Comparison of ENCODE assay signal across 8 mouse cellular contexts in genomic region chr12:99885282-99885901, GRCm38 (mm10). TPM values are rescaled to one million over a fixed set of nuclear protein-coding genes. Genes with fewer than 3 reads are reported as not detected.
DNase-seq lines count a peak whose midpoint lies in the region; ATAC-seq and TF ChIP-seq lines count a peak whose summit lies in the region.

No protein-coding gene starts in this region.

- 37% methylated on average over 8 of the region's 8 CpGs for WGBS in cerebellum, adult 2 months
- WGBS in forebrain, embryonic 14.5 days: 29% methylated on average over 8 of the region's 8 CpGs
- 56% methylated on average over 8 of the region's 8 CpGs for WGBS in liver, embryonic 16.5 days (ENCODE audit: insufficient replicate concordance)

- no peaks in the 10 kb centered on the region for H3K4me1 ChIP-seq in cerebellum, adult 2 months (ENCODE audit: control insufficient read depth, insufficient read depth, low read length)
- peaks cover 15% of the 10 kb centered on the region for H3K4me1 ChIP-seq in forebrain, embryonic 14.5 days (ENCODE audit: control insufficient read depth, insufficient read depth, low read length)
- H3K4me1 ChIP-seq in liver, embryonic 16.5 days (ENCODE audit: control insufficient read depth, low read depth, low read length): peaks cover 18% of the 10 kb centered on the region

- TF ChIP-seq POLR2A in cerebellum, adult 2 months (IDR thresholded peaks at IDR 0.05; ENCODE audit: borderline replicate concordance, insufficient read depth, low read length): no peak

- H3K4me3 ChIP-seq in cerebellum, adult 2 months (replicated peaks; ENCODE audit: insufficient read depth, low read depth, low read length): peak overlapping the region; percentile 78
- peak overlapping the region; percentile 71 for H3K4me3 ChIP-seq in forebrain, embryonic 14.5 days (ENCODE audit: low read depth, low read length)
- peak overlapping the region; percentile 82 for H3K4me3 ChIP-seq in liver, embryonic 16.5 days (ENCODE audit: low read depth, low read length)

- TF ChIP-seq CTCF in cerebellum, adult 2 months (IDR thresholded peaks at IDR 0.05; ENCODE audit: borderline replicate concordance, insufficient read depth, low read depth, low read length): no peak

- H3K4me2 ChIP-seq in forebrain, embryonic 14.5 days (ENCODE audit: low read length): peak overlapping the region; percentile 71
- H3K4me2 ChIP-seq in liver, embryonic 16.5 days (ENCODE audit: low read depth, low read length): peak overlapping the region; percentile 90

- H3K27me3 ChIP-seq in cerebellum, adult 2 months (ENCODE audit: control insufficient read depth, insufficient read depth, low read length): no peaks in the 10 kb centered on the region
- no peaks in the 10 kb centered on the region for H3K27me3 ChIP-seq in forebrain, embryonic 14.5 days (replicated peaks; ENCODE audit: control insufficient read depth, insufficient read depth, low read length)
- H3K27me3 ChIP-seq in liver, embryonic 16.5 days (ENCODE audit: control insufficient read depth, insufficient read depth, low read depth, low read length): no peaks in the 10 kb centered on the region

- ATAC-seq in forebrain, embryonic 14.5 days: no peak
- ATAC-seq in liver, embryonic 16.5 days (ENCODE audit: low read depth): no peak

- H3K36me3 ChIP-seq in forebrain, embryonic 14.5 days (ENCODE audit: control insufficient read depth, insufficient read depth, low read length): 0 out of 2 replicates have a peak, but pooled peaks cover 6% of the 10 kb centered on the region
- H3K36me3 ChIP-seq in liver, embryonic 16.5 days (ENCODE audit: control insufficient read depth, insufficient read depth): no peaks in the 10 kb centered on the region

- no peaks in the 10 kb centered on the region for H3K9me3 ChIP-seq in forebrain, embryonic 14.5 days (replicated peaks; ENCODE audit: control insufficient read depth, low read length)
- H3K9me3 ChIP-seq in liver, embryonic 16.5 days (replicated peaks; ENCODE audit: control insufficient read depth, low read length): no peaks in the 10 kb centered on the region

- H3K9ac ChIP-seq in forebrain, embryonic 14.5 days (ENCODE audit: low read length): peak overlapping the region; percentile 89
- peak overlapping the region; percentile 87 for H3K9ac ChIP-seq in liver, embryonic 16.5 days (ENCODE audit: low read depth, low read length)

- no peak overlapping the region for H3K27ac ChIP-seq in cerebellum, adult 2 months (ENCODE audit: insufficient read depth, low read length)
- no peak overlapping the region; the same call in 1 of the 2 replicates for H3K27ac ChIP-seq in forebrain, embryonic 14.5 days (ENCODE audit: low read depth, low read length)
- no peak overlapping the region; the same call in 1 of the 2 replicates for H3K27ac ChIP-seq in liver, embryonic 16.5 days (ENCODE audit: low read length)

- DNase-seq in cerebellum, adult 2 months: no peak
- no peak for DNase-seq in cerebellum, adult 11 months
- peak; percentile 10 for DNase-seq in 3134 (ENCODE audit: extremely low read depth, insufficient read length, low spot score)
- no peak for DNase-seq in forebrain, embryonic 14.5 days (ENCODE audit: low spot score)
- DNase-seq in frontal cortex, postnatal 25 days (ENCODE audit: low spot score in 2 of 2): no peak
- no peak for DNase-seq in spleen, adult 18-20 months
- DNase-seq in adrenal gland, adult (ENCODE audit: inconsistent age in 2 of 2, low spot score in 1 of 2): no peak

RNA-seq across cellular contexts. Expression of gene Tdp1, which starts 1.1 kb away (rescaled TPM):
- polyA plus RNA-seq in cerebellum, adult 2 months (2012; rRNA removed): 20.7 and 23.0 TPM in 2 replicates
- polyA plus RNA-seq in forebrain, embryonic 14.5 days (2014; fragmentation: Nextera tagmentation; extraction: Ambion mirVana): 78.8 and 80.6 TPM in 2 replicates
- polyA plus RNA-seq in liver, embryonic 16.5 days (2015; fragmentation: Nextera tagmentation; extraction: Ambion mirVana): 19.3 and 20.8 TPM in 2 replicates

RNA-seq across cellular contexts. Expression of gene Efcab11, which starts 1.2 kb away (rescaled TPM):
- 0.65 and 0.84 TPM in 2 replicates for polyA plus RNA-seq in cerebellum, adult 2 months (2012; rRNA removed)
- polyA plus RNA-seq in forebrain, embryonic 14.5 days (2014; fragmentation: Nextera tagmentation; extraction: Ambion mirVana): 8.4 and 12.5 TPM in 2 replicates
- polyA plus RNA-seq in liver, embryonic 16.5 days (2015; fragmentation: Nextera tagmentation; extraction: Ambion mirVana): 5.0 and 5.9 TPM in 2 replicates
